Mouse (Mus musculus): ENCODE measurements around the gene Flvcr2. TPM values are rescaled to one million over a fixed set of nuclear protein-coding genes. Genes with fewer than 3 reads are reported as not detected.

The Flvcr2 gene
- total and polyA plus RNA-seq, 2 experiments = 2.8 TPM

DNA sequence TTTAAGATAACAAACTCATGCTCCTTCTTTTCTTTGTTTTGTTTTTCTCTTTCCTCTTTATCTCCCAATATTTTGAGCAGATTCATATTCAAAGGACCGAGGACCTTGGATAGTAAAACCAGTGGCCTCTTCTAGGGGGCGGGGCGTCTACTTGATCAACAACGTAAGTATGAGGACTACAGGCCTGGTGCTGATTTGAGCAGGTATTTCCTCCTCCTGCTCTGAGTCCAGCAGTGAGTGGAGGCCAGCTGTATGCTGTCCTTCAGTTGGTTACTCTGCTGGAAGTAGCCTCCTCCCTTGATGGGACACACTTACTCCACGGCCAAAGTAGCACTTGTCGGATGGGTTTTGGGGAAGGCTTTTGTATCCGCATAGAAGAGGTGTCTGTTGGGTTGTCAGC, 111.0 kb downstream of the Flvcr2 start:
- TF ChIP-seq CTCF (IDR thresholded peaks at IDR 0.05; ENCODE audit: low read depth, low read length) = no peak
- TF ChIP-seq POLR2A (IDR thresholded peaks at IDR 0.05; ENCODE audit: extremely low read depth, insufficient read depth, low read length) = no peak
- no peaks in the 10 kb centered on the region for H3K79me2 ChIP-seq (ENCODE audit: control insufficient read depth, insufficient read depth, low read length)
- no peak overlapping the region for H3K4me3 ChIP-seq (ENCODE audit: insufficient read depth, low read depth, low read length)
- H3K36me3 ChIP-seq (ENCODE audit: control insufficient read depth, insufficient read depth, low read length) = peaks cover 3% of the 10 kb centered on the region; the same call in 1 of the 2 replicates
- no peaks in the 10 kb centered on the region for H3K4me1 ChIP-seq (ENCODE audit: control insufficient read depth, insufficient read depth, low read length)
- no peak overlapping the region for H3K9ac ChIP-seq (ENCODE audit: low read depth, low read length)
- no peak overlapping the region for H3K27ac ChIP-seq (replicated peaks; ENCODE audit: insufficient read depth, low read depth, low read length)
- 94% methylated on average over 7 of the region's 7 CpGs for WGBS
- no peaks in the 10 kb centered on the region for H3K27me3 ChIP-seq (ENCODE audit: control insufficient read depth, insufficient read depth, low read length)
- no peak for DNase-seq (ENCODE audit: extremely low read depth, low read depth, low spot score)

DNA sequence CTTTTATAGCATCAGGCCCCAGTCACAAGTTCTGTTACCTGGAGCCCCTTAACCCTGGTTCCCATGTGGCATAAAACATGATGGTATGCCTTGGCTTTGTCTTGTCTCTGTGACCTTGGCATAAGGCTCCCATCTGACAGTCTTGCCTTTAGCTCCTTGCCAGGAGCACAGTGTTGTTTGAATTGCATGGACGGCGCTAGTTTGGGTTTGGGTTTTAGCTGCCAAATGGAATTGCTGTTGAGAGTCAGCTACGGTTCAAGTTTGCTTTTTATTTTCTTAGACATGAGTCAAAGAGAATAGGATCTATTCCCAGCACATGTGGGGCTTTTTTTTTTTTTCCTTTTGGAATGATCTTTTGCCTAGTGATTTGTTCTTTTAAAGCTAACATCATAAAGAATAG, 112.8 kb downstream of the Flvcr2 start:
- Histone ChIP-seq H3K27me3 (ENCODE audit: control insufficient read depth, insufficient read depth, low read length) (no peaks in the 10 kb centered on the region), H3K4me3 (ENCODE audit: insufficient read depth, low read depth, low read length) (no peak overlapping the region), H3K27ac (replicated peaks; ENCODE audit: insufficient read depth, low read depth, low read length) (no peak overlapping the region), H3K79me2 (ENCODE audit: control insufficient read depth, insufficient read depth, low read length) (no peaks in the 10 kb centered on the region), H3K4me1 (ENCODE audit: control insufficient read depth, insufficient read depth, low read length) (no peaks in the 10 kb centered on the region), H3K9ac (ENCODE audit: low read depth, low read length) (no peak overlapping the region), H3K36me3 (ENCODE audit: control insufficient read depth, insufficient read depth, low read length) (peaks cover 11% of the 10 kb centered on the region)
- 57% methylated on average over 3 of the region's 3 CpGs for WGBS
- DNase-seq (ENCODE audit: extremely low read depth, low read depth, low spot score) = no peak
- TF ChIP-seq POLR2A (IDR thresholded peaks at IDR 0.05; ENCODE audit: extremely low read depth, insufficient read depth, low read length) (no peak), CTCF (IDR thresholded peaks at IDR 0.05; ENCODE audit: low read depth, low read length) (no peak)

DNA sequence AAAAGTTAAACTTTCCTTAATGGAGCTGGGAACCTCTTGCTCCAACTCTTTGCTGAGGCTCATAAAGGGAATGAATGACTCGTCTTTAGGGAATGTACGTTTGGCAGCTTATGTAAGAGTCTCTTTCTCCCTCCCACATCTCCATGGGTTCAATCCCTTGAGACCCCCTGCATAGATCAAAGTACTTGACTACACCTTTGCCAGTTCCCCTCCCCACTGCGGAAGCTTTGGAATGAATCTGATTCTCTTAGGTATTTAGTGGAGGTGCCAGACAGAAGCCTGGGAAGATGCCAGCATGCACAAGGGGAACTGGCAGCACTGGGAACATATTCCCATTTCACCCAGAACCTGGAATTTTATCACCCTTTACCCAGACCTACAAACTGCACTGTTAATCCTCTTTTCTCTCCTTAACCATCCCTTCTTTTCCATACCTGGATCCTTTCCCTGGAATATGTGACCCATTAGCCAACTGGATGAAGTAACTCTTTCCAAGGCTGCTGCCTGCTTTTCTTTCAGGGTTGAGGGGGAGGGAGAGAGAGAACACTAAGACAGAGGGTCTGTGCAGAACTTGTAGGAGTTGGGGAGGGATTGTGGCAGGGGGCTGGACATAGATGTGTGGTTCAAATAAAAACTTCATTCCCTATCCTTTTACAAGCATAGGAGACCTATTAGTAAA, 113.3 kb downstream of the Flvcr2 start:
- TF ChIP-seq POLR2A (IDR thresholded peaks at IDR 0.05; ENCODE audit: extremely low read depth, insufficient read depth, low read length) = no peak
- TF ChIP-seq CTCF (IDR thresholded peaks at IDR 0.05; ENCODE audit: low read depth, low read length) = no peak
- Histone ChIP-seq H3K4me1 (ENCODE audit: control insufficient read depth, insufficient read depth, low read length) (no peaks in the 10 kb centered on the region), H3K36me3 (ENCODE audit: control insufficient read depth, insufficient read depth, low read length) (peaks cover 15% of the 10 kb centered on the region), H3K79me2 (ENCODE audit: control insufficient read depth, insufficient read depth, low read length) (no peaks in the 10 kb centered on the region), H3K27me3 (ENCODE audit: control insufficient read depth, insufficient read depth, low read length) (no peaks in the 10 kb centered on the region), H3K9ac (ENCODE audit: low read depth, low read length) (no peak overlapping the region), H3K27ac (replicated peaks; ENCODE audit: insufficient read depth, low read depth, low read length) (no peak overlapping the region), H3K4me3 (ENCODE audit: insufficient read depth, low read depth, low read length) (no peak overlapping the region)
- WGBS = 91% methylated on average over 3 of the region's 3 CpGs
- DNase-seq (ENCODE audit: extremely low read depth, low read depth, low spot score) = no peak

DNA sequence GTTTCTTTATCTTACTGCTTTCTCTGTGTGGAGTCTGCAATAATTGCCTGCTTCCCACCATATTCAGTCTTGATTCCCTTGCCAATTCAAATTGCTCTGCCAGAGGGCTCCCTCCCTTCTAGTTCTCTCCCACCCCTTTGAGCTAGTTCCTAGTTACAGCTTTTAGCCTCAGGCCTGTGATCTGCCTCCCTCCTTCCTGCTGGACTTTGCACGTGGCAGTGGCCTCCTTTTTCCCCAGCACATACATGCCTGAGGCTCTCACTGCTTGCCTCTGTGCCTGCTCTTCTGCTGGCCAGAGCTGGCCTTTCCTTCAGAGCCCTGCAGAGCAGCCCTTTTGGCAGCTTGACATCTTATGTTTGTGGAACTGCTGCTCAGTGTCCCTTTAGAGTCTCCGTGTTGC, 116.2 kb downstream of the Flvcr2 start:
- H3K27me3 ChIP-seq (ENCODE audit: control insufficient read depth, insufficient read depth, low read length) = no peaks in the 10 kb centered on the region
- TF ChIP-seq CTCF (IDR thresholded peaks at IDR 0.05; ENCODE audit: low read depth, low read length) (no peak), POLR2A (IDR thresholded peaks at IDR 0.05; ENCODE audit: extremely low read depth, insufficient read depth, low read length) (no peak)
- H3K4me3 ChIP-seq (ENCODE audit: insufficient read depth, low read depth, low read length) = no peak overlapping the region
- H3K79me2 ChIP-seq (ENCODE audit: control insufficient read depth, insufficient read depth, low read length) = no peaks in the 10 kb centered on the region
- no peak overlapping the region for H3K27ac ChIP-seq (replicated peaks; ENCODE audit: insufficient read depth, low read depth, low read length)
- no peak overlapping the region for H3K9ac ChIP-seq (ENCODE audit: low read depth, low read length)
- DNase-seq (ENCODE audit: extremely low read depth, low read depth, low spot score) = no peak
- H3K4me1 ChIP-seq (ENCODE audit: control insufficient read depth, insufficient read depth, low read length) = no peaks in the 10 kb centered on the region
- H3K36me3 ChIP-seq (ENCODE audit: control insufficient read depth, insufficient read depth, low read length) = peaks cover 15% of the 10 kb centered on the region
- WGBS = 46% methylated on average over 2 of the region's 2 CpGs

Other genes with a start within 250 kb of the Flvcr2 start
- 1.6 and 1.9 TPM in 2 replicates for gene Jdp2, start 147.5 kb upstream of the Flvcr2 start, total RNA-seq (2014; rRNA removed)
- 0.82 and 1.1 TPM in 2 replicates for gene Jdp2, start 147.5 kb upstream of the Flvcr2 start, polyA plus RNA-seq (2012; rRNA removed)
- gene Batf, start 59.9 kb upstream of the Flvcr2 start, total RNA-seq (2014; rRNA removed) = 0.74 and 1.8 TPM in 2 replicates
- gene Batf, start 59.9 kb upstream of the Flvcr2 start, polyA plus RNA-seq (2012; rRNA removed) = 0.39 and 0.76 TPM in 2 replicates
- 87.0 and 90.1 TPM in 2 replicates for gene Erg28, start 78.0 kb downstream of the Flvcr2 start, total RNA-seq (2014; rRNA removed)
- gene Erg28, start 78.0 kb downstream of the Flvcr2 start, polyA plus RNA-seq (2012; rRNA removed) = 127 and 130 TPM in 2 replicates
- gene Ttll5, start 78.1 kb downstream of the Flvcr2 start, total RNA-seq (2014; rRNA removed) = 12.1 and 13.1 TPM in 2 replicates
- 6.7 and 7.6 TPM in 2 replicates for gene Ttll5, start 78.1 kb downstream of the Flvcr2 start, polyA plus RNA-seq (2012; rRNA removed)

Measured in liver, adult 2 months (tissue).